Comparison of ENCODE assay signal across 8 mouse cellular contexts in genomic region chr16:18249364-18249967, GRCm38 (mm10). TPM values are rescaled to one million over a fixed set of nuclear protein-coding genes. Genes with fewer than 3 reads are reported as not detected.
DNase-seq lines count a peak whose midpoint lies in the region; ATAC-seq lines count a peak whose summit lies in the region.

No protein-coding gene starts in this region.

- ATAC-seq in heart, embryonic 15.5 days (replicated peaks; ENCODE audit: insufficient number of reproducible peaks, insufficient read depth, low FRiP score, low read depth), result peak; percentile 12
- ATAC-seq in lung, embryonic 16.5 days (ENCODE audit: low read depth), result no peak; the same call in 1 of the 2 replicates
- peak; percentile 27 for ATAC-seq in neural tube, embryonic 15.5 days (ENCODE audit: low FRiP score)

- H3K27me3 ChIP-seq in heart, embryonic 15.5 days, result no peaks in the 10 kb centered on the region
- H3K27me3 ChIP-seq in lung, embryonic 16.5 days (ENCODE audit: control insufficient read depth, insufficient read depth, low read depth, low read length), result no peaks in the 10 kb centered on the region
- no peaks in the 10 kb centered on the region for H3K27me3 ChIP-seq in neural tube, embryonic 15.5 days (replicated peaks)

- H3K4me2 ChIP-seq in heart, embryonic 15.5 days, result peak overlapping the region; percentile 89
- H3K4me2 ChIP-seq in lung, embryonic 16.5 days (ENCODE audit: low read depth, low read length), result peak overlapping the region; percentile 91
- H3K4me2 ChIP-seq in neural tube, embryonic 15.5 days, result peak overlapping the region; percentile 94

- peaks cover 61% of the 10 kb centered on the region for H3K36me3 ChIP-seq in heart, embryonic 15.5 days
- peaks cover 43% of the 10 kb centered on the region for H3K36me3 ChIP-seq in lung, embryonic 16.5 days (ENCODE audit: control insufficient read depth, insufficient read depth, low read length)
- H3K36me3 ChIP-seq in neural tube, embryonic 15.5 days, result peaks cover 61% of the 10 kb centered on the region

- H3K27ac ChIP-seq in heart, embryonic 15.5 days, result peak overlapping the region; percentile 93
- peak overlapping the region; percentile 94 for H3K27ac ChIP-seq in lung, embryonic 16.5 days (ENCODE audit: low read length)
- H3K27ac ChIP-seq in neural tube, embryonic 15.5 days (replicated peaks), result peak overlapping the region; percentile 94

- peaks cover 34% of the 10 kb centered on the region for H3K4me1 ChIP-seq in heart, embryonic 15.5 days (replicated peaks)
- peaks cover 22% of the 10 kb centered on the region for H3K4me1 ChIP-seq in lung, embryonic 16.5 days (replicated peaks; ENCODE audit: control insufficient read depth, insufficient read depth, low read length)
- H3K4me1 ChIP-seq in neural tube, embryonic 15.5 days, result peaks cover 52% of the 10 kb centered on the region

- DNase-seq in B cell, adult 2 months, result peak; percentile 83
- peak; percentile 41 for DNase-seq in T-cell, adult 2 months (ENCODE audit: low spot score)
- peak; percentile 44 for DNase-seq in embryo, embryonic 9.5 days (ENCODE audit: extremely low spot score)
- peak; percentile 48 for DNase-seq in kidney, postnatal 14 days
- DNase-seq in thymus, postnatal 36 days, result peak; percentile 50 to 56

- H3K9ac ChIP-seq in heart, embryonic 15.5 days, result peak overlapping the region; percentile 86
- peak overlapping the region; percentile 93 for H3K9ac ChIP-seq in lung, embryonic 16.5 days (ENCODE audit: low read length)
- peak overlapping the region; percentile 95 for H3K9ac ChIP-seq in neural tube, embryonic 15.5 days (replicated peaks)

- H3K9me3 ChIP-seq in heart, embryonic 15.5 days (replicated peaks), result no peaks in the 10 kb centered on the region
- H3K9me3 ChIP-seq in lung, embryonic 16.5 days (ENCODE audit: control insufficient read depth, low read length), result no peaks in the 10 kb centered on the region
- H3K9me3 ChIP-seq in neural tube, embryonic 15.5 days (replicated peaks), result no peaks in the 10 kb centered on the region

- H3K4me3 ChIP-seq in heart, embryonic 15.5 days, result peak overlapping the region; percentile 96
- peak overlapping the region; percentile 96 for H3K4me3 ChIP-seq in lung, embryonic 16.5 days (ENCODE audit: low read length)
- peak overlapping the region; percentile 99 for H3K4me3 ChIP-seq in neural tube, embryonic 15.5 days (replicated peaks)

- WGBS in heart, embryonic 15.5 days, result 3% methylated on average over 27 of the region's 27 CpGs
- WGBS in lung, embryonic 16.5 days, result under 1% methylated on average over 27 of the region's 27 CpGs
- 7% methylated on average over 27 of the region's 27 CpGs for WGBS in neural tube, embryonic 15.5 days

RNA-seq across cellular contexts. Expression of gene Ranbp1, which starts 0.9 kb away (rescaled TPM):
- 301 and 339 TPM in 2 replicates for polyA plus RNA-seq in heart, embryonic 15.5 days (2015; fragmentation: Nextera tagmentation; extraction: Ambion mirVana)
- polyA plus RNA-seq in lung, embryonic 16.5 days (2015; fragmentation: Nextera tagmentation; extraction: Ambion mirVana), result 459 and 514 TPM in 2 replicates
- 364 and 412 TPM in 2 replicates for polyA plus RNA-seq in neural tube, embryonic 15.5 days (2015; fragmentation: Nextera tagmentation; extraction: Ambion mirVana)

RNA-seq across cellular contexts. Expression of gene Trmt2a, which starts 1.0 kb away (rescaled TPM):
- polyA plus RNA-seq in heart, embryonic 15.5 days (2015; fragmentation: Nextera tagmentation; extraction: Ambion mirVana), result 44.1 and 75.4 TPM in 2 replicates
- polyA plus RNA-seq in lung, embryonic 16.5 days (2015; fragmentation: Nextera tagmentation; extraction: Ambion mirVana), result 95.2 and 106 TPM in 2 replicates
- polyA plus RNA-seq in neural tube, embryonic 15.5 days (2015; fragmentation: Nextera tagmentation; extraction: Ambion mirVana), result 96.4 and 97.1 TPM in 2 replicates

RNA-seq across cellular contexts. Expression of gene Gm49776, which starts 8.7 kb away (rescaled TPM):
- 1.2 and 2.4 TPM in 2 replicates for polyA plus RNA-seq in heart, embryonic 15.5 days (2015; fragmentation: Nextera tagmentation; extraction: Ambion mirVana)
- 1.8 and 2.8 TPM in 2 replicates for polyA plus RNA-seq in lung, embryonic 16.5 days (2015; fragmentation: Nextera tagmentation; extraction: Ambion mirVana)
- polyA plus RNA-seq in neural tube, embryonic 15.5 days (2015; fragmentation: Nextera tagmentation; extraction: Ambion mirVana), result 1.4 and 5.4 TPM in 2 replicates

RNA-seq across cellular contexts. Expression of gene Zdhhc8, which starts 14.5 kb away (rescaled TPM):
- 18.8 and 29.3 TPM in 2 replicates for polyA plus RNA-seq in heart, embryonic 15.5 days (2015; fragmentation: Nextera tagmentation; extraction: Ambion mirVana)
- polyA plus RNA-seq in lung, embryonic 16.5 days (2015; fragmentation: Nextera tagmentation; extraction: Ambion mirVana), result 9.1 and 9.3 TPM in 2 replicates
- polyA plus RNA-seq in neural tube, embryonic 15.5 days (2015; fragmentation: Nextera tagmentation; extraction: Ambion mirVana), result 16.9 and 19.2 TPM in 2 replicates

RNA-seq across cellular contexts. Expression of gene Ccdc188, which starts 31.8 kb away (rescaled TPM):
- 0.14 TPM in 1 of 2 replicates, not detected in the other for polyA plus RNA-seq in heart, embryonic 15.5 days (2015; fragmentation: Nextera tagmentation; extraction: Ambion mirVana)
- polyA plus RNA-seq in lung, embryonic 16.5 days (2015; fragmentation: Nextera tagmentation; extraction: Ambion mirVana), result not detected in 2 replicates
- not detected in 2 replicates for polyA plus RNA-seq in neural tube, embryonic 15.5 days (2015; fragmentation: Nextera tagmentation; extraction: Ambion mirVana)
